Mouse (Mus musculus) granulocyte monocyte progenitor cell, adult 5-6 weeks (primary cell): ENCODE data around the gene Meox1. TPM values are rescaled to one million over a fixed set of nuclear protein-coding genes. Genes with fewer than 3 reads are reported as not detected.

Source experiments
- ATAC-seq: replicated peaks from 2 replicates; pipeline ENCODE4 v1.8.0; 2016; ENCODE audit warnings: mild to moderate bottlenecking, moderate TSS enrichment, inconsistent platforms; ENCODE audit not compliant: poor library complexity, severe bottlenecking
- total RNA-seq, 2 experiments: library from RNA; stranded (forward) in 1 of 2; stranded (reverse) in 1 of 2; fragments of 200-712, 200-1000 nt in 1 of 2; fragments of >200 nt in 1 of 2; fragmentation: Nextera tagmentation in 1 of 2; gene quantifications; 2 replicates each; pipeline ENCODE4 v1.2.3; 2014 to 2017

Meox1 gene
- total RNA-seq, 2 experiments from 2014 or later = not detected

DNA sequence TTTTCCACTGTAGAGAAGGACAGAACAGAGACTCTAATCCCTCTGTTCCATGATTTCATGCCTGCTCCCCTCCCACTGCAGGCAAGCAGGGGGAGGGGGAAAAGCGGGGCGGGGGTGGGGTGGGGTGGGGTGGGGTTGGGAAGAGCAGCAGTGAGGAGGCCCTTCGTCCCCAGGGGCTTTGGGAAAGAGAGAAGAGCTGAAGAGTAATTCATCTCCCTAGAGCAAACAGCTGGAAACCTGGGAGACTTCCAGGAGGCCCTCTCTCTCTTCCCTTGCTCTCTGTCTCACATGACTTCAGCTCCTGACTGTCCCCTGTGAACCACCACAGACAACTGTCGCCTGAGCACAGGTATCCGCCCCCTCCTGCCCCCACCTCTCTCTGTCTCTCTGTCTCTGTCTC lies 35.4 kb downstream of the Meox1 start:
- no peak for ATAC-seq

DNA sequence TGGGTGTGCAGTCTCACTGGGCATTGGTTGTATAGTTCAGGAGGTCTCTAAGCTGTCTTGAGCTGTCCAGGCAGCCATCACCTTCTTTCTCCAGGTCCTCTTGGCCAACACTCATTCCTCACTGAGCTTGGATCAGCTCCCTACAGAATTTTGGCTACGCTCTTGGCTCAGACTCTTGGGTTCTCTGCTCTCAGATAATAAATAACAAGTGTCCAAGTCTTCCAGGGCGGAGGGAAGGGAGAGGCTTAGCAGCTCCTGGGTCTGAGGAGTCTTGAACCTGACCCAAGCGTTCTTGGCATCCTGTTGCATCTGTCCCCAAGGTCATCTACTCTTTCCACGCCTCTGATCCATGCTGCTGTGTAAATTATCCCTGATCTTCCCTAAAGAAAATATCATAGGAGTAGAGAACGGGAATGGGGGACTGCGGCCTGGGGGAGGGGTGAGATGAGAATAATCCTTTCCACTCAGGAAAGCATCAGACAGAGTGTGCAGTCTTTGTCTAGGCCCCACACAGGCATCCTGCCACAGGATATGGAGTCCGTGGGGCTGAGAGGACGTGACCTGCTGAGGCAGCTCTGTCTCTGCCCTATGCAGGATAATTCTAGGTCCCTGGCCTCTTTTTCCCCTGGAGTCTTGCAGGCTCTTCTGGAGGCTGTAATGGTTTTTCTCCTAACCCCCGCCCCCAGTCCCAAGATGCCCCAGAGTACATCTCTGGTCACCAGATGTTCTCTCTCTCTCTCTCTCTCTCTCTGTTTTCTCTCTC lies 38.0 kb downstream of the Meox1 start:
- no peak for ATAC-seq

DNA sequence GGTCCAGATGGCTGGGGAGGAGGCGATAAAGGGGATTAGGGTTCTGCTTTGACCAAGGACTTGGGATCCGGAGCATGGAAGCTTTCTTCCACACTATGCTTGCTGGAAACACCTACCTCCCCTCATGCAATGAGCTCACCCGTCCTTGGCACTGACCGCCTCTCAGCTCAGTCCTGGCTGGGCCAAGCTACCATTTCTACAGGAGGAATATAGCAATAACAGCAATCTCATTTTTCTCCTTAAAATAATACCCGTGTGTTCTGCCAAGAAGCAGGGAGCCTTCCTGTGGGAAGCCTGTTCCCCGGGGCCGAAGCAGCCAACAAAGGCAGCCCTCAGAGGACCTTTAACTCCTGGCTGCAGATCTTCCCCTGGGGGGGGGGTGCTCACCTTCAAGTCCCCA lies 43.1 kb downstream of the Meox1 start:
- no peak for ATAC-seq

DNA sequence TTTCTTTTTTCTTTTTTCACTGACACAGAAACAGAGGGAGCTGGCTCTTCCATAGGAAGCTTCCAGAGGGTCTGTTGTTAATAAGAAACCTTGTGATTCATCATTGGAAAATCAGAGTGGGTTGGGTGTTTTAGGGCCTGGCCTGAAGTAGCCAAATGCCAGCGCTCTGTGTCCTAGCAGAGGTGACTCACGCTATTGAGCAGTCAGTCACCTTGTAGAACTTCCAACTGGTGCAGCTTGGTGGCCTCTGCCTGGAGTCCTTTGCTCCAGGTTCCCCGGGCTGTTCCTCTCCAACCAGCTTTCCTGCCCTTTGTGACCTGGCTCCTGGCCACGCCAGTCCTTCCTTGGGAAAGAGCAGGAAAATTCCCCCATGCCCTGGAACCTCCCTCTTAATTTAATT lies 44.9 kb downstream of the Meox1 start:
- ATAC-seq = no peak

DNA sequence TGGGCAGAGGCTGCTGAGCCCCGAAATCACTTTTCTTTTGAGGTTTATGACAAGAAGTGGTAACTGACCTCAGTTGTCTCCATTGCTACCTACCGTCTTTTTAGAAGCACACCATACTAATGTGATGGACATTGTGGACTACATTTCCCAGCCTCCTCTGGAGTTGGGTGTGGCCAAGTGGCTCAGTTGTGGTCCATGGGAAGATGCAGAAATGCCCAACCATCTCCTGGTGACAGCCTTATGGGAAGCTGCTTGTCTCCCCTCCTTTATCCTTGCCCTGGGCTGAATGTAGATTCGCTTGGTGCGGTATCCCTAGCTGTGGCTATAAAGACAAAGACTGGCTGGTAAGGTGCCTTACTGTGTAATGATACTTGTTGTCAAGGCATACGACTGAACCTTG lies 46.7 kb downstream of the Meox1 start:
- ATAC-seq = no peak

DNA sequence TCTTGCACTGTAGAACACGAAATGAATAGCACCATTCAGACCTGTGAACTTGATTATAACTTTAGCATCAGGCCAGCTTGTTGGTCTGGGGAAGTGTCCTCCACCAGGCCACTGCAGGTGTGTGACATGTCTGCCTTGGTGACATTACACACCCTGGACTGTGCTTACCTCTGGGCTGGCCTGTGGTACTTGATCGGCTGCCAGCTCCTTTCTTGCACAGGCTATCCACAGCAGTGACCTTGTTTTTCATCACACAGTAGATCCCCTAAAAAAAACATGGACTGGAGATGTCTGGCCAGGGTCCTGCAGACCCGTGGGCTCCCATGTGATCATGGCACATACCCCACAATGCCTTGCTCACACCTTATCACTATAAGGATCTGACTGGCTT lies 51.4 kb downstream of the Meox1 start:
- ATAC-seq = no peak

DNA sequence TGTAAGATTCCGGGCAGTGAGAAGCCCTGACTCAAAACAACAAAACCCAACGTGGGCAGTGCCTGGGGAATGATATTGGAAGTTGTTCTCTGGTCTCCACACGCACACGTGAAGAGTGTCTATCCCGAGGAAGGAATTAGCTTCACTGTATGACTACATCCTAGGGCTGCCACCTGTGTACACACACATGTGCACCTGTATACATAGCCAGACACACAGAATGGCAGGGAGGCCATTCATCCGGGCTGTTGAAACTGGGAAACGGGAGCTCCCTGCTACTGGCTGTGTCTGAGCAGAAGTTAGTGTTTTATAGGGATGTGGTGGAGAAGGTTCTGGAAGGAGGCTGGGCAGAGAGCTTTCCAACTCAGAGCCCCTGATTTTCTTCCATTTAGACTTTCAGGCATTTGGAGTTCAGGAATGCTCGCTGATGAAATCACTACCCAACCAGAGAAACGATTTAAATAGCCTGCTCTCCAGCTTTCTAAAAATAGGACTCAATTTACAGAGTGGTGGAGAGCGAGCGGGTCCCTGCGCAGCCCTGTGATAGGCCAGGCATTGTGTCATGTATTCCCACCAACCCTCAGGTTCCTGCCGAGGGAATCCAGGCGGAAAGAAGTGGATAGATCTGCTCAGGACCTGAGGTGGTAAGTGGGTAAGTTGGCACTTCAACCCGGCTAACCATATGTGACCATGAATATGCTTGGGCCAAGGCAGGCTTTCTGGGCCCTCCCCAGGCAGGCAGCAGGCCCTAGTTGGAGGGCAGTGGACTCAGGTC lies 52.0 kb downstream of the Meox1 start:
- ATAC-seq = no peak

DNA sequence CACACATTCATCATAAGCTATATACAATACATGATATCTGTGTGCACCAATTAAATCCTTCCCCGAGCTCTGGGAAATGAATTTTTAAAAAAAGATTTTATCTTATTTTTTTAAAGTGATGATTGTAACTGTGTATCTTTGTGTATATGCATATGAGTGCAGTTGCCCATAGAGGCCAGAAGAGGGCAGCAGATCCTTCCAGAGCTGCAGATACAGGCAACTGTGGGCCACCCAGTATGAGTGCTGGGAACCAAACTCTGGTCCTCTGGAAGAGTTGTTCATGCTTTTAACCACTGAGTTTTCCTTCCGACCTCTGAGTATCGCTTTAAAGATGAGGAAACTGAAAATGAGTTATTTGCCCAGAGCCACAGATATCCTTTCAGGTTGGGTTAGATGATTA lies 53.8 kb downstream of the Meox1 start:
- no peak for ATAC-seq

DNA sequence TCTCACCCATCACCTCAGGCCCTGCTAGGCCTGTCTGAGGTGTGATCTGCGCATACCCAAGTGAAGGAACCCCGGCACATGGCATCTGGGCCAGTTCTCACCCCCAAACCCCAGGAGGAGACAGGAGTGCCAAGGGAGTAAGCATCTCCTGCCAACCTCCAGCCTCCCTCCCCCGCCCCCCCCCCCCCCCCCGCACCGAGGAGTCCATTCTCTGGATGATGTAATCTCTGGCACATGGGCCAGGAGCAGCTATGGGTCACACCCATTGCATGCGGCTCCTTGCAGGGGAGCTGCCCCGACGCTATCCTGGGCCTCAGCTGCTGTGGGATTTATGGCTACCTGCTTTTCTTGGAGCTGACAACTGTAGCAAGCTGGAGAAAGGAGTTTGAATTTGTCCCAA lies 54.7 kb downstream of the Meox1 start:
- no peak for ATAC-seq

DNA sequence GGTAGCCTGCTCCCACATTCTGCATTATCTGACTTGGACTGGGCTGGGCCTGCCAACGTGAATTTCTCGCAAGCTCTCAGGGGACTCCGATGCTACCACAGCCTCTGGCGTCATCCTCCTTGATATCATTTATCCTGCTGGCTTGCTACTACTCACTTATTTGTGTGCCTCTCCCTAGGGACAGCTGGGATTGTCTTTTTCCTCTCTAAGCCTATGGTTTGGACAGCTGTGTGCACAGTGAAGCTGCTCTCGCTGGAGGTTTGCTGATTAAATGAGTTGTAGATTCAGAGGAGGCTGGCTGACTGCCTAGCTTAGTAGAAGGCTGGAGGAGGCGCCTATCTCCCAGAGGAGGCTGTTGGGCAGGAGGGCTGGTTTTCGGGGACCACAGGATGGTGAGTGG lies 62.2 kb downstream of the Meox1 start:
- no peak for ATAC-seq

DNA sequence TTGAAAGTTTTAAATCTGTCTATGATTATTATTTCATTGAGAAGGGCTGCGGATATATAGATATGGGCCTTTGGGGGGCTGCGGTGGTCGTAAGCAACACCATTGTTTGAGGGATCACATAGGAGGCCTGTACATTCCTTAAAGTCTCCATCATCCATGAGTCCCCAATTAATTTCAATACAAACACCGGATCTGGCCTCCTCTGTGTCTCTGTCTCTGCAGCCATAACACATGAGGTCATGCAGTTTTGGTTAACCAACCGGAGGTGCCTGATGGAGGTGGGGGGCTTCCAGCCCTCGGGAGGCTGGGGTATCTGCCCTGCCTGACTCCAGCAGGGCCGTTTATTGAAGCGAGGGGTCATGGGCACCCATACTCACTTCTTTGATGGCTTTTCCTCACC lies 63.6 kb downstream of the Meox1 start:
- ATAC-seq = no peak

DNA sequence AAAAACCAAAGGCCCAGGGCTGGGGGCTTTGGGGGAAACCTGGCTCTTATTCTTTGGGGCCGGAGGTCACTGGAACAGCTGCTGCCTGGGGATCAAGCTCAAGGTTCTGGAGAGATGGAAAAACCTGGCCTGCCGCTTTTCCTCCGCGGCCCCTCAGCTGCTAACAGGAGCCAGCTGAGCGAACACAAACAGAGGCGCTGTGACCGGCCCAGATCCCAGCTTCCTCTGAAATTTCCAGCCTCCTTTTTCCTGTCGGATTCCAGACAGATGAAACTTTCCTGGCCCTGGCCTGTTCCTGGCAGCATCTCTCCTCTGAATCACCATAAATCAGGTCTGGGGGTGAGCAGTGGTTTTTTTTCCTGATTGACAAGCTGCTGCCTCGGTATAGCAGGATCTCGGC lies 64.1 kb downstream of the Meox1 start:
- ATAC-seq = no peak

DNA sequence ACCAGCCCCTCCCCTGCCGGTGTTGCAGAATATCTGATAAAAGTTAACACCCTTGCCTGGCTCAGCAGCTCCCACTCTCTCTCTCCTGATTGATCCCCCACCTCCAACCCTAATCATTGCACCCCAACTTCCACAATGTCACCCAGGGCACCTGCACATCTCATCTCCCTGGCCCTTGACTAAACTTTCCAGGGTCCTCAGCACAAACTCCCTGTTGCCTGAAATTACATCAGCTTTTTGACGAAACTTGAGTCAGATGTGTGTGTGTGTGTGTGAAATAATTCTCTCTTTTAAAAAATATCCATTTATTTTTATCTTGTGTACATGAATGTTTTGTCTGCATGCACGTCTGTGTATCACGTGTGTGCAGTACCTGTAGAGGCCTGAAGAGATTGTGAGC lies 65.5 kb downstream of the Meox1 start:
- ATAC-seq = no peak

Other genes with a start within 250 kb of the Meox1 start
- 1.1 TPM in 1 of 2 replicates, not detected in the other for gene Arl4d, start 228.8 kb downstream of the Meox1 start, total RNA-seq (2014; fragmentation: Nextera tagmentation)
- gene Arl4d, start 228.8 kb downstream of the Meox1 start, total RNA-seq (2017) = 0.34 and 0.77 TPM in 2 replicates
- gene Dhx8, start 161.5 kb downstream of the Meox1 start, total RNA-seq (2014; fragmentation: Nextera tagmentation) = 24.8 and 35.2 TPM in 2 replicates
- gene Dhx8, start 161.5 kb downstream of the Meox1 start, total RNA-seq (2017) = 35.2 and 38.3 TPM in 2 replicates
- not detected in 2 replicates for gene Etv4, start 109.0 kb downstream of the Meox1 start, total RNA-seq (2014; fragmentation: Nextera tagmentation)
- not detected in 2 replicates for gene Etv4, start 109.0 kb downstream of the Meox1 start, total RNA-seq (2017)
- not detected in 2 replicates for gene Sost, start 72.6 kb upstream of the Meox1 start, total RNA-seq (2014; fragmentation: Nextera tagmentation)
- not detected in 2 replicates for gene Sost, start 72.6 kb upstream of the Meox1 start, total RNA-seq (2017)
- gene Cfap97d1, start 89.9 kb upstream of the Meox1 start, total RNA-seq (2014; fragmentation: Nextera tagmentation) = not detected in 2 replicates
- not detected in 2 replicates for gene Cfap97d1, start 89.9 kb upstream of the Meox1 start, total RNA-seq (2017)
- gene Dusp3, start 92.6 kb upstream of the Meox1 start, total RNA-seq (2014; fragmentation: Nextera tagmentation) = 3.9 and 4.3 TPM in 2 replicates
- gene Dusp3, start 92.6 kb upstream of the Meox1 start, total RNA-seq (2017) = 0.95 and 1.1 TPM in 2 replicates
- gene Mpp3, start 134.1 kb upstream of the Meox1 start, total RNA-seq (2014; fragmentation: Nextera tagmentation) = not detected in 2 replicates
- not detected in 2 replicates for gene Mpp3, start 134.1 kb upstream of the Meox1 start, total RNA-seq (2017)
- gene Cd300lg, start 147.1 kb upstream of the Meox1 start, total RNA-seq (2014; fragmentation: Nextera tagmentation) = 0.26 and 1.1 TPM in 2 replicates
- 0.36 and 2.0 TPM in 2 replicates for gene Cd300lg, start 147.1 kb upstream of the Meox1 start, total RNA-seq (2017)
- gene Mpp2, start 194.1 kb upstream of the Meox1 start, total RNA-seq (2014; fragmentation: Nextera tagmentation) = not detected in 2 replicates
- 0.04 TPM in 1 of 2 replicates, not detected in the other for gene Mpp2, start 194.1 kb upstream of the Meox1 start, total RNA-seq (2017)
- gene Ppy, start 206.9 kb upstream of the Meox1 start, total RNA-seq (2014; fragmentation: Nextera tagmentation) = not detected in 2 replicates
- gene Ppy, start 206.9 kb upstream of the Meox1 start, total RNA-seq (2017) = not detected in 2 replicates
- gene Pyy, start 213.5 kb upstream of the Meox1 start, total RNA-seq (2014; fragmentation: Nextera tagmentation) = not detected in 2 replicates
- gene Pyy, start 213.5 kb upstream of the Meox1 start, total RNA-seq (2017) = not detected in 2 replicates